Mouse (Mus musculus): ENCODE data around the gene Itpk1.
"Not testable (repeated sequence)": the region's sequence is repeated elsewhere in the genome, so short reads cannot be mapped to it uniquely, and the experiment has no call there.

The Itpk1 gene

DNA sequence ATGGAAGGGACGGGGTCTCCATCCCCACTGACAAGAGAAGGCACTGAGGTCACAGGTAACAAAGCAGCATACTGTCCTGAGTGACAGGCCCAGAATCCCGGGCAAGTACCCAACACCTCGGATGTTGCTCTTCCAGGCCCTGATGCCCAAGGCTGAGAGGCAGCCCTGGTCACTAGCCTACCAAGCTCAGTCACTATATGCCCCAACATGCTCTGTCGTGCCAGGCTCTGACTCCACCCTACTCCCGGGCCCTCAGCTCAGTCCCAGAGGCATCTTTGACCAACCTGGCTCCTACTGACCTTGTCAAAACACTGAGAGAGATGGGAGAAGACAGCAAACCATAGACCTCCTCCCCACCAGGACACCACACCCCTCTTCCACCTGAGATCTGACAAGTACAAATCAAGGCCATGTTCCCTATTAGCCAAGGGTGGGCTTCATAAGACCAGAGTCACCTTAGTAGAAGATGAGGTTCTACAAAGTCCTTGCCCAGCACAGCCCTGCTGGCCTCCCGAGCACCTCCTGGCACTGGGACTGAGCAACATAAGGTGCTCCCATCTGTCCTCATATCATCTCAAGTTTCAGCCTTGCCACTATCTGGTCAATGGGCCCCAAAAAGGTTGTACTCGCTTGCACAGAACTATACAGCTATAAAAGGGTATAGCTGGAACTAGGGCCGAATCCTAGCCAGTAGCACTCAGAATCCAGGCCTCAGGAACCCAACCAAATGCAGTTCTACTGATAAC lies 43.7 kb downstream of the Itpk1 start:
- DNase-seq (ENCODE audit: low spot score in 2 of 2) = no peak

DNA sequence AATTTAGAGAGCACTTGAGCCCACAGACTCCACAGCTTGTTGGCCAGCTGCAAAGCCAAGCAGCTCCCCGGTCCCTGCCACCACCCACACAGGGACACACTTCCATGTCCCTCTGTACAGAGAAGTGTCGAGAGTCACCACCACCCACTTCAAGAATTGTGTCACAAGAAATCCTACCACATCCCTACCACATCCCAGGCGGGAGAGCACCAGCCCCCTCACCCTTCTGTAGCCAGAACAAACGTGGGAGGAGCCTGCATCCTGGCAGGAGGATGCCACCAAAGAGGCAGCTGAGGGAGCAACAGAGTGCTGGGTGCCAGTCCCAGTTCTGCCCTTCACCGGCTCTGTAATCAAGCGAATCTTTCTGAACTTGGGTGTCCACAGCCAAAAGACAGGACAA lies 51.7 kb downstream of the Itpk1 start:
- DNase-seq (ENCODE audit: low spot score in 2 of 2) = no peak

DNA sequence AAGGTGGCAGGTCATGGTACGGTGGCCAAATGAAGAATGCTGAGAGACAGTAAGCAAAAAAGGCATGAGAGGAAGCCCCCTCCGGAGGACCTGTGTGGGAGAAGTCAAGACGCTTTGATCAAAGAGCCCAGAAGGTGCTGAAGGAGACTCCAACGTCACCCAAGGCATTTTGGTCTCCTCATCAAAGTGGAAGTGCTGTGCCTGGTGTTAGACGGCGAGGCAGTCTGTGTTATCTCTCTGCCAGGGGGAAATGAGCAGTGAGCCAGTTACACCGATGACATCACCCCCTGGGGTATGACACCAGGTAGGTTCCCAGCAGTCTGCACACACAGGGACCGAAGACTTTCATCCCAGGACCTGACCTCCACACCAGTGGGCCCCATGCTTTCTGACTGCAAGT lies 52.3 kb downstream of the Itpk1 start:
- DNase-seq (ENCODE audit: low spot score in 2 of 2) = no peak

DNA sequence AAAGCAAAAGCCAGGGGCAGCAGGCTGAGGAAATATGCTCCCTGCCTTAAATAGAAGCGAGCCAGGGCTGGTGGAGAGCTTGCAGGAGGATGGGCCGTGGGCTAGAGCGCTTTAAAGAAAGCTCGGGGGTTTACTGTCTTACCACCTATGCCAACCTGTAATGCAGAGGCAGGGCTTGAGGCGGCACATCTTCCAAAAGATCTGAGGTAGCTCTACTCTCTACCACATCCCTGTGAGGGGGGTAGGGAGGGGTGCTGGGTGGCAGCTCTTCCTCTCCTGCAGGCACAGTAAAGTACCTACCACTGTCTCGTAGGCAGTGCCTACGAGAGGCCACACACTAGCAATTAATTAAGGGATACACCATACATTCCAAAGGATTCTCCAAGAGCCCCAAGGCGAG lies 52.9 kb downstream of the Itpk1 start:
- no peak for DNase-seq (ENCODE audit: low spot score in 2 of 2)

DNA sequence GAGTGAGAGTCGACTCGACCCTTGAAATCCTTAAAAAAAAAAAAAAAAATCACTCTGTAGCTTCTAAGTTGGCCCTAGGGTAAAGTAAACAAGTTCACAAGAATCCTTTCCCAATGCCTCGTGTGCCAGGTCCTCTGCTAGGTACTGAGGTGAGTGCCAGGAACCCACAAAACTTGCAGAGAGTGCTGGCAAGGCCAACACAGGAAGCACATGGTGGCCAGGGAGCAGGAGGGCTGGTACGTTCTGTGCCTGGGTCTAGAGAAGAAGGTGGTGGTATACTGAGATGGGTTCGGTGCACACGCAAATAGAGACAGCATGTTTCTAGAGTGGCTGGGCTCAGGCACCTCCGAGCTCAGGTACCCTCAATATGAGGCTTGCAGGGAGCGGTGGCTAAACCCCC lies 53.3 kb downstream of the Itpk1 start:
- no peak for DNase-seq (ENCODE audit: low spot score in 2 of 2)

DNA sequence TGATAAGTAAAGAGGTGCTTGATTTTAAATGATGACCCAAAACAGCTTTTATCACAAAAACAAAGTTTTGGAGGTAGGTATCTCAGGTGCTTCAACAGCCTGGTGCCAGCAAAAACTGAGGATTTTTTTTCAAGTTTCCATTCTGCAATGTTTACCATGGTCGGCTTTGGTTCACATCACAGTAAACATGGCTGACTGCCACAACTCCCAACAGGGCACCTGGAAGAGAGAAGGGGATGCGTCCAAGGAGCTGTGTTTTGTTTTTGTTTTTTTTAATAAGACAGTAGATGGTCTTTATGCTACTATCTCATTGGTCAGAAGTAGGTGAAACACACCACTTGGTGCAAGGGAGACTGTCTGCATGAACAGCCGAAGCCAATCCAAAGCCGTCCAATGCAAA lies 54.1 kb downstream of the Itpk1 start:
- no peak for DNase-seq (ENCODE audit: low spot score in 2 of 2)

DNA sequence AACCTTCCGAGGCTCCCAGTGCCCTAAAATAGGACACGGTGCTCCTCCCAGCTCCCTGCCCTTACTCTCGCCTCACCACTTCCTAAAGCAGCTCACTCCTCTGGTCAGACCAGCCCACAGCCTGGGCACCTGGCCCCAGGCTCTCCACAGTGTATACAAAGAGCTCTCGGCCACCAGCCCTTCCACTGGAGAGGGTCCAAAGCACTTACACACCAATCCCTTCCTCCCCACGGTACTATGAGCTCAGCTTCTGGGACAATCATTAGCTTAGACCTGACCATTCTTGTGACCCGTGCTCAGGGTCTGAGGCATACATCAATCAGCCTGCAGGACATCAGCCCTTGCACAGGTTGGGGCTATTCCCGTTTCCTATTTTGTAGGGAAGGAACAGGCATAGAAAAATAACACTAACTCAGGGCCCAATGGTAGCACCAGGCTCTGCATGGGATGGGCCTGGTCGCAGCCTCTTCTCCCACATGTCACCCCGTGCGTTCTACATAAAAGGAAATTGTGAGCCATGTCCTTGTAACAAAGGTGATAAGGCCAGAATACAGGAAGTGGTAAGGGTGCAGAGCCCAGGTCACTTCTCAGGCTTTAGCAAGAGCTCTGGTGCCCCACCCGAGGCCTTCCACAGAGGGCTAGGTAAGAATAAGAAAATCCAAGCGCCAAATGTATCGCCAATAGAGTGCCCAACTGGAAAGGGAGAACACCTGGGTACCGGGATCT lies 56.7 kb downstream of the Itpk1 start:
- no peak for DNase-seq (ENCODE audit: low spot score in 2 of 2)

DNA sequence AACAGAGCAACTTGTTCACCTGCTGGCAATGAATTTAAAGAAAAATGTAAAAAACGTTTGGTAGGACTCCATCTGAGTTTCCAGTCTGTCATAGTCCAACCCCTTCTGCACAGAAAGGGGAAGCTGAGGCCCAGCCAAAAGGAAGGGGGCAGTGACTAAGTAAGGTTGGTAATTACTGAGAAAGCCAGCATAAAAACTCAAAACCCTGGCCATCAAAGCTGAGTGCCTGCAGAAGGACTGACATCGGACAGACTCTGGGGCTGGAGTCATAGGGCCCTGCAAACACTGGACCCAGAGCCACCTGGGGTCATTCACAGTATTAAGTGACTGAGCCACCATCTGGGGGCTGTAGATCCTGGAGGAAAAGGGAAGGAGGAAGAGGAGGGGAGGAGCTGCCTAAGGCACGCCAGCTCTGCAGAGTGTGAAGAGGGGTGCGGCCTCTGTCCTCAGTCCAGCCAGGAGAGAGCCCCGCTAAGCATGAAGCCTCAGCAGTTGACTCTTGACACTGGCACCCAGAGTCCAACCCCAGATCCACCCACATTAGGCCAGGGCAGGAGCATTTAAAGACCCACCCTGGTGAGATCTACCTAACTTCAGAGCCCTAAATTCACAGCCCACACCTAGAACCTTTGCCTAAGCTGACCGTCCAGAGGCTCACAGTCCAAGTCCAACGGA lies 58.0 kb downstream of the Itpk1 start:
- no peak for DNase-seq (ENCODE audit: low spot score in 2 of 2)

DNA sequence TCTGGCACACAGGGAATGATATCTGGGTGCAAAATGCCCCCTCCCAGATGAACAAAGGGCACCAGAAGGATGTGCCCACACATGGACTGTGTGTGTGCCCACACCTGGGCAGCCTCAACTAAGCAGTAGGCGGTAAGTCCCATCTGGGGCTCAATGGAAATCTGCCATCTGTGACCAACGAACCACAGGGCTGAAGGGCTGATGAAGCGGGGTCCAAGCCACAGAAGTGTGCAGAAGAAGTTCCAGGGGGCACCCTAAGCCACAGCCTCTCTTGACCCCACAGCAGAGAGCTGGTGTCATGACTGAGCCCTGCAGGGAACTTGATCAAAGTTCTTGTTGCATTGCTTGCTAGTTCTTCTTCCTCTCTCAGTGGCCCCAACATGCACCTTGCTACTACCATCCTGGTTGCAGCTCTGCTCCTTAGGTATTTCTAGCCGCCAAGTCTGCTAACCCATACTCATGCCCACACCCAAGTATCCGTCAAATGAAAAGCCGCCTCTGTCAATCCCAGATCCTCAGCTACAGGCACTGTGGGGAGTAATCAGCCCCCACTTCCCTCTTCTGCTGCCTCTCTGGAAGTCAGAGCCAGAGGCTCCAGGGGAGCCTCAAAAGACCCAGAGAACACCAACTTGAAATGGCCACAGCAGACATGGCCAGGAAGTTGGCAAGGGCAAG lies 58.7 kb downstream of the Itpk1 start:
- DNase-seq (ENCODE audit: low spot score in 2 of 2) = no peak

DNA sequence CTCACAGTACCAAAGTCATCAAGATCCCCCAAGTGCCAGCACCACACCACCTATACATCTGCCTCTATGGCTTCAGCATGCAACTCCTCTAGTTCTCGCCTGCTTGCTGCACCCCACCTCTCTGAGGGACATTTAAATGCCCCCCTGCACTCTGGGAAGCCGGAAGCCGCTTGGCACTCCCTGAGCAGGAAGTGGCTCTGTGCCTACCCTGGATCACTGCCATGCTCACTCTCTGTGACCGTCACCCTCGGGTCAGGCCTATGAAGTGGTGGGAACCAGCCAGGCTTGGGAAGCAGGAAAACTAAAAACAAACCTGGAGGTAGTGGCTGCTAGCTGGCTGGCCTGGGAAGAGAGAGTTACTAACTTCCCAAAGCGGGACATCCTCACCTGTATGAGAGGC lies 61.4 kb downstream of the Itpk1 start:
- DNase-seq (ENCODE audit: low spot score in 2 of 2) = peak in 1 of 2 experiments; percentile 61

DNA sequence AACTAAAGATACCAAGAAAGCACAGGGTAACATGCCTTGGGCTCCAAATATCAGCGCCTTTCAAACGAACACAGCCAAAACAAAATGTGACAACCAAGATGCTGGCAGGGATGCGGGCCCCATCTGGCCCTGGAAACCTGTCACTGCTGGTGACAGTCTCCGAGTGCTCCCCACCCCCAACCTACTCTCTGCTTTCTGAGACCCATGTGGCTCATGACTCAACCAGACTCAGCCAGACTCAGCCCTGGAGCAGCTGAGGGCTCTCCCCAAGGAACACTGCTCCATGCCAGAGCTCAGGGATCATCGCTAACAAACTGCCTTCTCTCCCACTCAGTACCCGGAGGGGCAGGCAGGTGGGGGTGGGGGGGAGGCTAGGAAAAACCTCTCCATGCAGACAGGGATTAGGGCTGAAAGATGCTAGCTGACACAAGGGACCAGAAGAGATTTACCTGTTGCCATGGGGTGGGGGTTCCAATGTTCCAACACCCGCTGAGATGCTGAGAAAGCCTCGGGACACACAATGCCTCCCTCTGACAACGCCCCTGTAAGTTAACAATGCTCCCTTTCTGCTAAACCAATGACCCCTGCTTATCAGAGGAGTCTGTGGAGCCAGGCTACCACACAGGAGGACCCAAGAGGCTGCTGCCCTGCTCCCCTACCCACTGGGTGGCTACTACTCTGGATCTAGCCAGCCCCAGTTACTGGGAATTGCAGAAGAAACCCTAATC lies 64.1 kb downstream of the Itpk1 start:
- peak; percentile 74 to 83 for DNase-seq (ENCODE audit: low spot score in 2 of 2)

DNA sequence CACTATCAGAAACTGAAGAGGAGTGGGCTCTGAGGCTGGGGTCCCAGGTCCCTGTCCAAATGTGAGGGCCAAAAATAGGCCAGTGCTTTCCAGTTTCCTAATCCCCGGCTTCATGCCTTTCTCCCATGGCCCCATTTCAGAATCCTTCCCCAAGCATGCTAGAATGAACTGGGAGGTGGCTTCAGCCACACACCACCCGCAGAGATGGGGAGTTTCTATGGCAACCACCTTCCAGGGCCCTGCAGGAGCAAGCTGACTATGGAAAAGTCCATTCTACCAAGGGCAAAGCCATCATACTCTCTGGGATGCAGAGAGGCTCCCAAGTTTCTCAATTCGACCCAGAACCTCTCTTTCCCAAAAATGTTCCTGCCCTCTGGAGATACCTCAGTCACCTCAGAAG lies 65.9 kb downstream of the Itpk1 start:
- DNase-seq (ENCODE audit: low spot score in 2 of 2) = no peak

DNA sequence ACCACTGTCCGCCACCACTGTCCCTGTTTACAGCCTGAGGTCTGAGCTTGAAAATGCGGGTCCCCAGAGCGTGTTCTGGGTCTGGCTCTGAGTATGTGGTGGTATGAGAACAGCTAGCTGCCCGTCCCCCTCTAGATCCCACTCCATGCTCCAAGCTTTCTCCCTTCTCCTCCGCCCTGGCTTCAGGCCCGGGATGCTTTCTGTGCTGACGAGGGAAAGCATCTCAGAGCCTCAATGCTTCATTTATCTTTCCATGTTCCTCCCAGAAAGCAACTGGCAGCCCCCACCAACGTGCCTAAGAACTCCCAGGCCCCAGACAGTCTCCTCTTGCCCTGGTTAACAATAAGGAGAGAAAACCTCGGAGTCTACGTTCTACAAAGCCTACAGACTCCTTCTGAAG lies 67.5 kb downstream of the Itpk1 start:
- DNase-seq (ENCODE audit: low spot score in 2 of 2) = peak in 1 of 2 experiments; percentile 58

DNA sequence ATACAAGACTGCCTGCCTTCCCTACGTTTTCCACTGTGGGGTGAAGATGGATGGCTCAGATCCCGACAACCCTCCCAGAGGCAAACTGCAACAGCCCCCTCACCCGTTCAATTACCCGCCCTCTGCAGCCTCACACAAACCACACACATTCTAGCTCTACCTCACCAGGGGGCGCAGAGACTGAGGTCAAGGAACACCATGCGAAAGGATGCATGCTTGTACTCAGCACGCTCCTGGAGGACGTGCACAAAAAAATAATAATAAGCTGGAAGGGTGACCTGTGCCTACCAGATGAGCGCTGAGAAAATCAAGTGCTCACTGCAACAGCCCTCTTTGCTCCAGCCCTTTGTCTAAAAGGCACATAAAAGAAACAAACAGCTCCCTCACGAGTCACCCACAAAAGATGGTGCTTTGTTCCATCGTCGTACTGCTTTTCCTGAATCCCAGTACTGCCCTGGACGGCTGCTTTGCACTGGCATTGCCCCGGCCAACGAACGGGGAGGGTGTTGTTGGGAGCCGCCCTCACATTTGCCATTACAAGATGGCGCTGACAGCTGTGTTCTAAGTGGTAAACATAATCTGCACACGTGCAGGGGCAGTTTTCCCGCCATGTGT lies 70.2 kb downstream of the Itpk1 start:
- DNase-seq (ENCODE audit: low spot score in 2 of 2) = no peak

DNA sequence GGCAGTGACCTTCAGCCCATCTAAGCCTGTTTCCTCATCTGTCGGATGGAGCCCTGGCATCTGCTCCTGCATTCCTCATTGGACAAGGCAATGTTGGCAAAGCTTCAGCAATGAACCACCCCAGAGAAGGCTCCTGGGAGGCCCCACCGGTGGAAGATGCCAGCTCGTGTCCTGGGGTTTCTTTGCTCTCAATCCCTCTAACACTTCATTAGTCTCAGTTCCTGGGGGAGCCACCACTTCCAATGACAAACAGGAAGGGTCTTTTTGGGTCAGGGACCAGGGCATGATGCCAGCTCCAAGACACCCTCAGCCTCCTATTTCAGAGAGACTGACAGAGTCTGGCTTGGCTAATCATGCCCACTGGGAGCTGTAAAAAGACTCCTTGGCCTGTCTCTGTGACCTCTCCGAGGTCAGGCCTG lies 71.6 kb downstream of the Itpk1 start:
- peak; percentile 52 to 57 for DNase-seq (ENCODE audit: low spot score in 2 of 2)

DNA sequence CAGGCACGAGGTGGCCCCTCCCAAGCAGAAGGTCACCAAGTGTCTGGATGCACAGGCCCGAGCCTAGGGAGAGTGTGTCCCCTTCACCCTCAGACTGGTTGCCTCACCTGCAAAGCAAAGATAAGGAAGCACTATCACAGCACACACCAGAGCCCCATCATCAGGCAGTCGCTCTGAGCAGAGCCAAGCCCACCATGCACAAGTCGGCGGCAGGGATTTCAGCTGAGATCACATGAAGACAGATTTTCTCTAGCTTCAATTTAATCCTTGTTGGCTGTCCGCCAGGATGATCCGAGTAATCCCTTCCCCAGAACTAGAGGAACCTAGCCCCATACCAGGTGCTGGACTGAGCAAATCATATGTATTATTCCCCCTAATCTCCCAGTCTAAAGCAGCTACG lies 73.0 kb downstream of the Itpk1 start:
- DNase-seq (ENCODE audit: low spot score in 2 of 2) = peak; percentile 56 to 64

DNA sequence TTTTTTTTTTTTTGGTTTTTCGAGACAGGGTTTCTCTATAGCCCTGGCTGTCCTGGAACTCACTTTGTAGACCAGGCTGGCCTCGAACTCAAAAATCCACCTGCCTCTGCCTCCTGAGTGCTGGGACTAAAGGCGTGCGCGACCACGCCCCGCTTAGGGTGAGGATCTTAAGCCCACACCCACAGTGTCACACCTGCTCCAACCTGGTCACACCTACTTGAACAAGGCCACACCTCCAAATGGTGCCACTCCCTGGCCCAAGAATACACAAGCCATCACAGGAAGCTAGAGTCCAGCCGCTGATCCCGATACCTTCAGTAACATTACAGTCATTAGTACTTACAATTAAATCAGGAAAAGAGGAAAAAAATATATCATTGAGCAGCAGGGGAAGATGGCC lies 74.3 kb downstream of the Itpk1 start:
- not testable (repeated sequence) for DNase-seq (ENCODE audit: low spot score in 2 of 2)

DNA sequence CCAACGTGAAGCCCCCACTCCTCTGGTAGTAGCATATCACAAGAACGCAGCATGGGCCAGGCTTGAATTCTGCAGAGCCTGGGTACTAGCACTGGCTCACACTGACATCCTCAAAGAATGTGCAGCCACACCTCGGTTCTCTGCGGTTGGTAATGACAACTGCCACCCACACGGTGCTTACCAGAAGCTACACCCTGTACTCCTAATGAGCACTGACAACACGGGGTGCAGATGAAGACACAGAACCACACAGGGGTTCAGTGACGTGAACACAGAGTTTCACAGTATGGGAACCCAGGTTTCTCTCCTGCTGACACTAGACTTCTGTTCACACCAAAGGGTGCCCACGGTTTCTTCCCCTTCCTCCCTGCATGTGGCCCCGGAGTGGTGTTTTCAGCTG lies 76.5 kb downstream of the Itpk1 start:
- no peak for DNase-seq (ENCODE audit: low spot score in 2 of 2)

DNA sequence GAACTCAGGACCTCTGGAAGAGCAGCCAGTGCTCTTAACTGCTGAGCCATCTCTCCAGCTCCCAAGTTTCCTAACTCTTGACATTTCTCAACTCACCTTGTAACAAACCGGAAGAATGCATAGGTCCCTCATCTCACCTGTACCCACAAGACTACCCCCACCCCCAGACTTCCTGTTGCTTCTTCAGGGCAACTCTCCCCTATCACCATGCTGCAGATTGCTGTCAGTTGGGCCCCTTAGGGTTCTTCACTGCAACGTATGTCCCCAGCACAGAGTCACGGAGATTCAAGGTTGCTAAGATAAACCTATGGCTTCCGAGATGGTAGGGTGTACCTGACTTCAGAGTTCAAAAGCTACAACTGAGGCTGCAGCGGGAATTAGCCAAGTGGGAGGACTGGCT lies 77.2 kb downstream of the Itpk1 start:
- DNase-seq (ENCODE audit: low spot score in 2 of 2) = no peak

DNA sequence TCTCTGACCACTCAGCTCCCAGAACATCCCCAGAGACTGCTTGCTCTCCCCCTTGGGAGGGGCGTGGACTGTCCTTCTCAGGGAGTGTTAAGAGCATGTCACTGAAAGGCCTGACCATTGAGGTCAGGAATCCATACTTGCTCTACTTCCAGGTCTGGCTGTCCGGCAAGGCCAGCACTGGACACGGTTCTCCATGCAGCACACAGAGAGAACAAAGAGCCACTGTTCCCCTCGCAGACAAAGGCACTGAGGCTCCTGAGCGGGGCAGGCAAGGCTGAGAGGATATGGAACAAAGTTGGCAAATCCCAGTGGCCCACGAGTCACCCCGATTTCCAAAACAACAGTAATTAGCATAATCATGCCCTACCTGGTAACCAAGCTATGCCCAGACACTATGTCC lies 77.9 kb downstream of the Itpk1 start:
- DNase-seq (ENCODE audit: low spot score in 2 of 2) = no peak

DNA sequence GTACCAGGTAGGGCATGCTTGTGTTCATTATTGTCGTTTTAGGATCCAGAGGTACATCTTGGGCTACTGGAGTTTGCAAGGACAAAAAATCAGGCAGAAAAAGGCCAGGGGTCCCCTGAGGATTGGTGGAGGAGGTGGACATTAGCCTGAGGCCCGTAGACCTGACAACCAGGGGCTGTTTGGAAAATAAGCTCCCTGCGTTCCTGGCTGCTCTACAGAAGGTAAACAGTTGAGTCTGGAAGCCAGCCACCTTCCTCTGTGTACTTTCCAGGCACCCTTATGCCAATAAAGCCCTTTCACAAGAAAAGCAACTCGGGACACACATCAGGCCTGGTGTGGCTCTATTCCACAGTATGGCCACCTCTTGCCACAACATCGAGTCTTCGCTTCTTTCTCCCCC lies 79.0 kb downstream of the Itpk1 start:
- DNase-seq (ENCODE audit: low spot score in 2 of 2) = no peak
